Mouse (Mus musculus): ENCODE data around the gene Hnf1b.

Hnf1b gene

DNA sequence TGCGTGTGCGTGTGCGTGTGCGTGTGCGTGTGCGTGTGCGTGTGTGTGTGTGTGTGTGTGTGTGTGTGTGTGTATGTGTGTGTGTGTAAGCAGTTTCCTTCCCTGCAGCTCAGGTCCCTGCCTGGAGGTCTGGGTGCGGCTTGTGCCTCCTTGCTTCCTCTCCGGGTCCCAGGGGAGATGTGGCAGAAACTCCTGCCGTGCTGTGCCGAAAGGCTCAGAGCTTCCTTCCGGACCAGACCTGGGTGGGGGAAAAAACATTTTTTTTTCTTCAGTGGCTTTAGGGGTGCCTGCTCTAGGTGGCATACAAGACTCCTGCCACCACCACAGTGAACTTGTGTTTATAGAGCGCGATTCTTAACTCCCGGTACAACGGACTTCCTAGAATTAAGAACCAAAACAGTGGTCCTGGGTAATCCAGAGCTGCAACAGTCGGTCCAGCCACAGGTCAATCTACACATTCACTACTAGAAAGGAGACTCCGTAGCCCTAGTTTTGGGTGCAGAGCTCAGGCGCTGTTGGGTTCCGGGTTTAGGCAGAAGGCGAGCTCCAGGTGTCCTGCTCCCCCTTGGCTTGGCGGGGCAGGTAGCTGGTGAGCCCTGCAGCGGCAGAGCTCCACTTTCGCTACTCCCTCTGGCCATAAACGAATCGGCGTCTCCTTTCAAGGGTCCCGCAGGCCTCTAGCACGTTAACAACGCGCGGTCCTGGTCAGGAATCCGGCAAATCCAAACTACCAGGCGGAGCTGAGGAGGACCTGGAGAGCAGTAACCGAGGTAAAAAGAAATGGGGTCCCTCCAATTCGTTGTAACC, at the start of gene Hnf1b:
Gene Hnf1b, plus strand, starts transcription at position 535 of the 807 bp plus-strand sequence.
- DNase-seq (ENCODE audit: low spot score), result peak; percentile 30

DNA sequence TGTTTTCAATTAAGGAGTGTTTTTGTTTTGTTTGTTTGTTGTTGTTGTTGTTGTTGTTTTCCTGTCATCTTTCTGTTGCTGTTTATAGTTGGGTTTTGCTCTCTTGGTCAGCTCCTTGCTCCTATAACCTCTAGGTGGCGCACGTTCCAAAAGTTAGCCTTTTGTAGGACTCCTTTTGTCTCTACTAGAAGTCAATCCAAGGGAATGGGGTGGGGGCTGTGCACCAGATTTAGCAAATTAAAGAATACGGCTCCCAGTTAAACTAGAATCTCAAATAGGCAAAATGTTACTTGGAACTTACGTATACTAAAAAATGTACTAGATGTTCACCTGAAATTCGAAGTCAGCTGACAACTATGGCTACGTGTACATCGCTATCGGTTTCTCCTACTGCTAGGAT, 47.7 kb upstream of the Hnf1b start:
- DNase-seq (ENCODE audit: low spot score), result peak; percentile 72

DNA sequence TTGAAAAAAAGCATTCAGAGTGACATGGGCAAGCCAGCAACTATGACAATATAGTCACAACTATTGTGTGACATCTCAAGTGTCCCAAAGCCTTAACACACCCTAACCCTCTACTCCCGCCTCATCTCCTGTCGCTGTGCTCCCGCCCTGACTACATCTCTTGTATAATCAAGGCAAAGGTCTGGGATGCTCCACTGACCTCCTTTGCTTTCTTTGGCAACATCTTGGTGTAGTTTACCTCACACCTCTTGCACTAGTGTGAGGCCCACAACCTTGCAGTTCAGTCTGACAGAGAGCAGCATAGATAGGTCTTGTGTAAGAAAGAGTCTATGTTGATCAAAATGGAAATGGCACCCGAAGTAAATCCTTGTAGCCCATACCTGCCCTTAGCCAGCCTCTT, 47.3 kb upstream of the Hnf1b start:
- no peak for DNase-seq (ENCODE audit: low spot score)

DNA sequence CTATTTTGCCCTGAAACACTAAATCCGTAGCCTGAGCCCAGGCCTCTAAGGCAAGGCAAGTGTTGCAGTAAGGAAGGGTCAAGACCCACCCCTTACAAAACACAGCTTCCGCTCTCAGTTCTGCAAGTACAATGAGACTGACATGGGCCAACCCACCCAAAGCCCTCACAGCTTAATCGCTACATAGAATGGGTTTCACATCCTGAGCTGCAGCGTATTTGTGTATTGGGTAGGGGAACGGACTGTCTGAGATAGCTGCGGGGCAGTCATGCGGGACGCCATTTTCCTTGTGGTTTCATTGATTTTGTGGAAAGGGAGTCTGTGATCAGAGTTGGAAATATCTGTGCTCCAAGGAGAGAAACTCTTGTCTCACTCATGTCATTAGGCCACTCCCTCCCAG, 39.4 kb upstream of the Hnf1b start:
- DNase-seq (ENCODE audit: low spot score), result no peak

DNA sequence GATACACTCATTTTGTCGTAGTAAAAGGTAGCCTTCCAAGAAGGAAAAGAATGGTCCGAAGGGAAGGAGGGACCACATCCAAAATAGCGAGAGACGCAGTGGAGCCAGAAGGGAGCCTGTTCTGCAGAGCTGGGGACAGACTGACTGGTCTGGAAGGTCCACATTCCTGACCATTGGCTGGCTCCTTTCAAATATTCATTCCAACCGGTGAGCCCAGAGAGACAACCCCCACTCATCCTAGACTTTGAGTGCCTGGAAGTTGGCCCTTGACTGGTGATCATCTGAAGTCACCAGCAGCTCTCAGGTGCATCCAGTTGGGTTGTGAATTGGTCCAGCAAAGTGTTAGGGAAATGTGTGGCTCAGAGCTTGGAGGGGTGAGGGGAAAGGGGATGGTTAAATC, 34.7 kb upstream of the Hnf1b start:
- DNase-seq (ENCODE audit: low spot score), result no peak

DNA sequence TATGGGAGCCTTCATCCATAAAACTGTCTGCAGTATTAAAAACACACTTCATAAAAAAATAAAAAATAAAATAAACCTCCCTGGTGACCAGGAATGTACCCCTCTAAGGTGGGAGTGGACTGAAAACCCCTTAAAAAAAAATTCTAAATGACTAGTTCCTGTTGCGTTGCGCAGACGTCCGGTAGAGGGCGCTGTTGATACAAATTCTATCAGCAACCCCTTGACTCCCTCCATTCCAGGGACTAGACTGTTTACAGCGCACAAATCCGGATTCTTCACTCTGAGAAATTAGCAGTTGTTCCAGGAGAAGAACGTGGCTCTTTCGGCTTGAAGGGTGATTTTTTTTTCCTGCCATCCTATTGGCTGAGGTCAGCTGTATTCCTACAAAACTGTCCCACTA, 34.2 kb upstream of the Hnf1b start:
- DNase-seq (ENCODE audit: low spot score), result peak; percentile 87

DNA sequence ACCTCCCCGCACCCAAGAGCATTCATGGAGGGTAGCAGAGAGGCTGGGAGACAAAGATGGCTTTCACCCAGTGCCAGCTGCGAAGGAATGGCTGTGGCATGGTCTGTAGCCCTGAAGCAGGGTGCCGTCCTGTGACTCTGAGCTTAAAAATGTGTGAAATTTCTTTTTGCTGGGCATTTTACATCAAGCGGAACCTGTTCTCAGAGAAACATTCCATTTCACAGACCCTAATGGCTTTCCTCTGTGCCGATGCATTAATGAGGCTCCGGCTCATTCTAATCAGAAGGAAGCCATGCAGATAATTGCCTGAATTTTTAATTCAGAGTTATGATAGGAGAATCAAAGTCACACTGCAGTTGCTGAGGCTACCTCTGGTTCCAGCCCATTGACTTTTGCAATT, 32.8 kb upstream of the Hnf1b start:
- peak; percentile 10 for DNase-seq (ENCODE audit: low spot score)

DNA sequence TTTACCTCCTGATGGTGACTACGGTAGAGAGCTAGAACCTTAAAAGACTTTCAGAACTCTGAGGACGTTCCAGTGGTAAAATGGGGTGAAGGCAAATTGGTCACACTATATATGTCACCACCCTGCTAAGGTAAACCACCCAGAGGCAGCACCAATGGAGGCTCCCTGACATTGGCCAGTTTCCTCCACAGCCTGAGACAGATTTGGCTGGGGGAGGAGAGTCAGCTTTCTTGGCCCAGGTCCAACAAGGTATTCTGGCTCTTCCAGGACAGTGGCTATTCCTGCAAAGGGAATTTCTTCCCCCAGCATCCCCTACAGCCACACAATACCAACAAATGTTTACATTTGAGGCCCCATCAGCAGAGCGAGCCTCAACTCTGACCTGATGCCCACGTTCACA, 31.9 kb upstream of the Hnf1b start:
- DNase-seq (ENCODE audit: low spot score), result no peak

DNA sequence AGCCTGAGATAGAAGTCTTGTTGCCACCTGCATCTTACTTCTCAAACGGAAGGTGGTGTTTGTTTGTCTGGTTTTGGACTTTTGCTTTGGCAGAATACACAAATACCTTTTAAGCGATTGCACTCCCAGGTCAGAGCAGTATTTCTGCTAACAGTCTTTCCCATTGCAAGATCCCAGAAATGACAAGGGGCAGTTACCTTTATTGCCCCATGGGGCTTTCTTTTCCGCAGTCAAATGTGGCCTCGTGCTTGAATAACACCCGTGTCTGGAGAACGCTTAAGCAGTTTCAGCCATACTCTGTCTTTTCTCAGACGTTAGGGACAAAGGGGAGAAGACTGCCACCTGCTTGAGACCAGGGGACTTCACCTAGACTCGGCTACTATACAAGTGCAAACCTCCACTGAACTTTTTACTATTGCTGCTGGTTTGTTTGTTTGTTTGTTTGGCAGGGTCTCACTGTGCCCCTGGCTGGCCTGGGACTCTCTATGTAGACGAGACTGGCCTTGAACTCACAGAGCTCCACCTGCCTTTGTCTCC, 31.2 kb upstream of the Hnf1b start:
- DNase-seq (ENCODE audit: low spot score), result no peak

DNA sequence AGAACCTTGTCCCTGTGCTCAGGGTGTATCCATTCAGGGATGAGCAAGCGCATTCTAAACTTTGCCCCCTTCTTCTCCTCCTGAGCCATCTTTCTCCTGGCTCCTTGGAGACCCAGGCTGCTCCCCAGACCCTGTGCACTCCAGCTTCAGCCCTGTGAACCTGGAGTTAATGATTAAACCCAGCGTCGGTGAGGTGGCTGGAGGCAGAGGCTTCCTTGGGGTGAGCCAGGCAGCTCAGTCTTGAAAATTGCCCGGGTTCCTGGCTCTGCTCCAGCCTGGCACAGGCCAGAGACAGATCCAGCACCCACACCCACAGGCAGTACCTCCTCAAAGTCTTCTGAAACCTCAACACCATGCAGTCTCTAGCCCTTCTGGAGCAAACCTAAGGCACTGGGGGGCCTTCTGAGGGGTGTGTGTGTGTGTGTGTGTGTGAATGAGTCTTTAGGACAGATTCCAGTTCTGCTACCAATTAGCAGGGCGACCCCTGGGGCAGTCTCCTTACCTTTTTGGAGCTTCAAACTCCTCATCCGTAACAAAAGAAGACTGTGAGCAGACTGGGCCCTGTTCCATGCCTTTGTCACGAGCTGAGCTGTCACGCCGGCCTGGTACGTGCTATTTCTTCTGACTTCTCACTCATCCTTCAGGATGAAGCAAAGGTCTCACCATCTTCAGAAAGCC, 29.9 kb upstream of the Hnf1b start:
- no peak for DNase-seq (ENCODE audit: low spot score)

DNA sequence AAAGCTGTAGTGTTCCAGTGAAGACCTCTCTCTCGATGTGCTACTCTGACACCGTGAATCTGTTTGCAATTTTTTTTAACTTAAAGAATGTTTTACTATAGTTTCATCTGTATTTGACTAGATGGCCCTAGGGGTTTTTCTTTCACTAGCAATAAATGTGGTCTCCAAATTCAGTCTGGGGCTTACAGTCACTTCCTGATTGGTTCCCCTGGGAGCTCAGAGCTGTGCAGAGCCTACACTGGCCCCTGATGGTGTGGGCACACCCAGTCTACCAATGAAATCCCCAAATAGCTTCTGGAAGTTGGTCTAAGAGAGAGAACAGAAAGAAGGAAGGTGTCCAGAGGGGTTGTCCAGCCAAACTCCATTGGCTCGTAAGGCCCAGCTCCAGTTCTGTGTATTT, 23.7 kb upstream of the Hnf1b start:
- DNase-seq (ENCODE audit: low spot score), result no peak

DNA sequence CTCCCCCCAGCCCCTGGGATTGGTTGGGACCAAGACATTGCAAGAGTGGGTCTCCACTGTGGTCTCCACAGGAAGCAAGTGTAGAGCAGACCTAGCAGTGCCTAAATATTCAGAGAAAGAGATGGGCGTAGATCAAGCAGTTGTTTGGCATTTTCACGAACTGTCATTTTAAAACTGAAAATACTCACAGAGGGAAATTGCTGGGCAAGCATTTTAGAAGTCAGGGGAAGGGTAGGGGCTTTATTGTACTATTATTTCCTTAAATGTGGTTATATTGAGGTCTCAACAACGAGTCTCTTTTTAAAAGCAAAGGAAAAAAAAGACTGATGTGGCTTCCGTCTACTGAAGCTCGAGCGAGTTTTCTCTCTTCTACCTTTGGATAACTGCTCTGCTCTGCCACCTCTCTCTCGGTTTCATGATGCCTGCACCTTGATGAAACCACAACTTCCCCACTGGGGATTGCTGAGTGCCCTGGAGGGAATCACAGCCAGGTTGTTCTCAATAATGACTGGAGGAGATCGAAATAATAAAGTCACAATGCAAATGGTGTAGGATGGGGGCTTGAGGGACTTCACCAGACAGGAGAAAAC, 21.2 kb upstream of the Hnf1b start:
- no peak for DNase-seq (ENCODE audit: low spot score)

DNA sequence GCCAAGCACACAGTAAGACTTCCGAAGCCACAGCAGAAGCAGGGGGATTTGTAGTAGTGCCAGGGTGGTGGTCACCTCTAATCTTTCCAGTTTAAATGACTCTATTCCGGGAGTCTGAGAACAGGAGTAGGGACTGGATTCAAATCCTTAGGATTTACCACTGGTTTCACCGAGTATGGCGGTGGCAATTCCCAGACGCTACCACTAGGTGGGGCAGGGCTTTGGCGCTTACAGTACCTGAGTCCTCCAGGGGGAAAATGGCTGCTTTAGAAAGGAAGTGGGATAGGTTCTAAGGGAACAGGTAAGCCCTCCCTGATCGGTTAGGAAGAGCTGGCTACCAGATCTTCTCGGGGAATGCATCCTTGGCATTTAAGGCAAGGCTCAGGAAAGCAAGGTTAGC, 17.5 kb upstream of the Hnf1b start:
- peak; percentile 63 for DNase-seq (ENCODE audit: low spot score)

DNA sequence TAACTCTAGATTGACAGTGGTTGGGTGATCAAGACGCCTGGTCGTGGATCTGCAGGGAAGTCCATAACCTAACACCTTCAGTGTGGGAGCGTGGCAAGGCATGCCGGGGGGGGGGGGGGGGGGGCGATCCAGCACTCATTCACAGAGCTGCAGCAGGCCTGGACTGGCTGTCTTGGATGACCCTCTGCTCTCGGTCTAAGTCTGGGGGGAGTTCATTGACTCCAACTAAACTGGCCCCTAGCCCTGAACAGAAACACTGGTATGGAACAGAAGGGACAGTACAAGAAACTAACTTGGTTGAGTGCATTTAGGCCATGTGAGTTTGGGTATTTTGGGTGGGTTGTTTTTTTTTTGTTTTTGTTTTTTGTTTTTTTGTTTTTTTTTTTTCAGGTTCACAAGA, 16.3 kb upstream of the Hnf1b start:
- DNase-seq (ENCODE audit: low spot score), result no peak

DNA sequence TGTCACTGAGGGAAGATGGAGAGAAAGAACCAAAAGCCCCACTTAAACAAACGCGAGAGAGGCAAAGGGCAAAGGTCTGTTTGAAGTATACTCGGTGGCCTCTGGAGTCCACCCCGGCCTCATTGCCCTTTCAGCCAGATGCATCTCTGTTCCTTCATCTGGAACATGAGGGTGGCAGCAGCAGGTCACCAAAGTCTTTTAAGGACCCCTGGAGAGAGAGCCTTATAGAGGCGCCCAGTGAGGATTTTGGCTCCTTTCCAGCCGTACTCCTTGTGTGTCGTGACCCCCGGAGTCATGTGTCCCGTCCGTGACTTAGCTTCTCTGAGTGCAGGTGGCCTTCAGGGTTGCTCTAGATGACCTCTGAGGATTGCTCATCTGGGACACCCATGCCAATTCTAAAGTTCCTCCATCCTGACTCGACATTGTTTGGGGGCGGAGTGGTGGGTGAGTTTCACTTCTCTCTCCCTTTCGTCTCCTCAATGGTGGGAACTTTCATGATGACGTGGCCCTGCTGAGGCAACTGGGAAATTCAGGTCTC, 15.8 kb upstream of the Hnf1b start:
- DNase-seq (ENCODE audit: low spot score), result no peak

DNA sequence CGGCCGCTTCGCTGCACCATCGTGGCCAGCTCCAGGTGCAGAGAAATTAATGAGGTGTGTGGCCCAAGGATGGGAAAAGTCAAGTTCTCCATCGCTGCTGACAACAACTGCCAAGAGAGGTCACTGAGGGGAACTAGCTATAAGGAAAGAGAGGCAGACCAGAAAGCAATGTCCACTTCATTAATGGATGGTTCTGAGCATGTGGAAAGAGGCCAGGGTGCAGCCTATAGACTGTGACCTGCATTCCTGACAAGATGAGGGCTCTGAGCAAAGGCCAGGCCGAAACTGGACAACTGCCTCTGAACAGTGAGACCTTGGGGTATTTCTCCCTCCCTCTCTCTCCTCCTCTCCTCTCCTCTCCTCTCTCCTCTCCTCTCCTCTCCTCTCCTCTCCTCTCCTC, 10.4 kb upstream of the Hnf1b start:
- DNase-seq (ENCODE audit: low spot score), result no peak

DNA sequence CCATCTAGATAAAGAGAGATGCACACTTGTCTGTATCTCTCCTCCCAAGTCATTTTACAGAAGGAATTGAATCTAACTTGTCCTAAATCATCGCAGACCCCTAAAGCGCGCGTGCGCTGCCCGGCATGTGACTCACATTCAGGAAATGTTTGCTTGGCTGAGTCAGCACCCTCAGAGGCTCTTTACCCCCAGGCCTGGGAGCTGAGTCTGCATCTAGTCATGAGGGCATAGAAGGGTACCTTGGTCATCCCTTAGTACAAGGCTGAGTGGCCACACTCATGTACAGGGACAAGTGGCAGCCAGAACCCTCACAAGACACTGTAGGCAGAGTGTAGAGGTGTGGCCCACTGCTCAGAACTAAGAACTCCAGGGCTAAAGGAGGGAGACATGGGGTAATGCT, 6.3 kb upstream of the Hnf1b start:
- no peak for DNase-seq (ENCODE audit: low spot score)

DNA sequence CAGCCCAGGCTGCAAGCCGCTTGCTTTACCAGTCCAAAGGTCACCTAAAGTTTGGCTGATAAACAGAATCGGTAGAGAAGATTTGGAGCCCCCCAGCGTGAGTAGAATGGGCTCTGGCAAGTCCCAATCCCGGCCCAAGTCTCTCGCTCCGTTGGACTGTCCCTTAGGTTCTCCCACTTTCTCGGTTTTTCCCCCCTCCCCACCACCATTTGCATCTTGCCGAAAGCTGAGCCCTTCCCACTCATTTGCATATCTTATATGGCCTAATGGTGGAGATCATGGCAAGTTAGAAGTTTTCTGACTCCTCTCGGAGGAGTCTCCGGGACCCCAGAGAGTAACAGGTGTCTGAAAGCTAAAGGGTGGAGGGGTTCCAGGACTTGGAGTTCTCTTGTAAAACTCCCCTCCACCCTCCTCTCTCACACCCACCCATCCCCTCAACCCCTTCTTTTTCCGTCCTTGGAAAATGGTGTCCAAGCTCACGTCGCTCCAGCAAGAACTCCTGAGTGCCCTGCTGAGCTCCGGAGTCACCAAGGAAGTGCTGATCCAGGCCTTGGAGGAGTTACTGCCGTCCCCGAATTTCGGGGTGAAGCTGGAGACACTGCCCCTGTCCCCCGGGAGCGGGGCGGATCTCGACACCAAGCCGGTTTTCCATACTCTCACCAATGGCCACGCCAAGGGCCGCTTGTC, 866 bp downstream of the Hnf1b start:
- no peak for DNase-seq (ENCODE audit: low spot score)

DNA sequence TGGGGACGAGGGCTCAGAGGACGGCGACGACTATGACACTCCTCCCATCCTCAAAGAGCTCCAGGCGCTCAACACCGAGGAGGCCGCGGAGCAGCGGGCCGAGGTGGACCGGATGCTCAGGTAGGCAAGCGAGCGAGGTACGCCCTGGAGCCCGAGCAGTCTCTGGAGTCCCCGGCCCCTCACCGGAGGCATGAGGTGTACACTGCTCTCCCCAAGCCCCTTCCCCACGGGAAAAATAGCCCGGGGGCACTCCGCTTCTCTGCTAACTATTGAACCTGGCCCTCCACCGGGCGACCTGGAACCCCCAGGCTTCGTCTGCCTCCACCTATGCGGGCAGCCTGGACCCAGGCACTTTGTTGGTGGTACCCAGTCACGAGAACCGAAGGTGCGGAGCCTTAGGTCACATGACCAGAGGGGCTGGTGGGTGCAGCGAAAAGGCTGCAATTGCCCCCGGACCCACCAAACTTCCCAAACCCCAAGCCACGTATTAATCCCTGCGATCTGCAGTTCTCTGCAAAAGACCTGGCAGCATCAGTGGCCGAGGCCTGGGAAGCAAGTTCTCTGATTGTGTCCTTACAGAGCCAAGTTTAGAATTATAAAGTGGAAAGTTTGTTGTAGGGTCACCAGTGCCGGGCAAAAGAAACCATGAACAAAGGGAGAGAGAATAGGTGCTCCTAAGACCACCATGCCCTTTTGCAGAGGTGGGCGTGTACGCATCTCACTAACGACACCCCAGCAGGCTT, 1.6 kb downstream of the Hnf1b start:
- DNase-seq (ENCODE audit: low spot score), result no peak

DNA sequence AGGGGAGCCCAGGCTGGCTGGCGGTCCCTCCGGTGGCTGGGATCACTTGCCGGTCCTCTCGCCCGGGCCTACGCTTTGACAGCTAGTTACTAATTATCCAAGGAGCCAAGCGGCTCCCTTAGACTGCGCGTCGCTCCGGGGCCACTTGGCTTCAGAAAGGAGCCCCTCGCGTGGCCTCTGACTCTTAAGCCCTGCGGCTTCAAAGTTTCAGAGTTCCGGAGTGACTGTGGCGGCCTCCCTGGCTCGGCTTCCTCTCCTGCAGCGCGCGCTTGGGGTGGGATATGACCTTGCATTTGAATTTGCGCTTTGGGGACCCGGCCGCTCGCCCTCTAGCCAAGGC, 2.1 kb downstream of the Hnf1b start:
- DNase-seq (ENCODE audit: low spot score), result peak; percentile 51

DNA sequence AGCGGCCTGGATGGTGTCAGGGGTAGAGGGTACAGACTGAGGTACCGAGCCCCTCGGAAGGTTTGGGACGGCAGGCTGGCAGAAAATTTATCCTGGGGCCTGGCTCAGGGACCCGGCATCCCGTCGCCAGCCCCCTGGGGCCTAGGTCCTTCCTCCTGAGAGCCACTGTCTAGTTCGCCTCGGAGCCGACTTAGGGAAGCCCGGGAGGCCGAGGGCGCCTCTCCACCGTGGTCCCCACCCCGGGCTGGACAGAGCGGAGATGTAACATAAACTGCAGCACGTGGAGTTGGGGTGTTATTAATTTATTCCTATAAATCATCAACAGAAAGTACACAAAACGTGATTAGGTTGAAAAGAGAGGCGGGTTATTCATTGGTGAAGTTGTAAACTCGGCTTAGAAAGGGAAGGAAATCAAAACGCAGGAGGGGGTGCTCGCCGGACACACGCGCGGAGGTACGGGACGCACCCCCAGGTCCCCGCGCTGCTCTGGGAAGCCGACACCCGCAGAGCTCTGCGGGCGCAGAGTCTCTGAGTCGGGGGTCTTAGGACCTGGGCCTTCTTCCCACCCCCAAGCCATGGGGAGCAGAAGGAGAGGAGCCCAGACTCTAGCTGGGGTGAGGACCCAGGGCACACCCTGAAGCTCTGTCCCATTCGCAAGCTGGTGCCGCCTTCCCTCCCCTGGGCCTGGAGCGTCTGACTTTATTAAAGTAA, 2.8 kb downstream of the Hnf1b start:
- peak; percentile 28 for DNase-seq (ENCODE audit: low spot score)

All from retina, embryonic 14.5 days (tissue).